Mouse (Mus musculus): ENCODE results near the gene Gm37596. TPM values are rescaled to one million over a fixed set of nuclear protein-coding genes. Genes with fewer than 3 reads are reported as not detected.
"Not testable (repeated sequence)": the region's sequence is repeated elsewhere in the genome, so short reads cannot be mapped to it uniquely, and the experiment has no call there.

Gm37596 gene
- total RNA-seq (2021): not detected
- long read RNA-seq, experiment 1: 0 reads
- long read RNA-seq, experiment 2: 0 reads

- DNase-seq: not testable (repeated sequence)
Observed at GRCm38 (mm10) chr3:93692970-93693369, at the start of gene Gm37596. TSS of gene Gm37596 (minus strand) at chr3:93693070.

GRCm38 (mm10) chr3:93708969-93709637 lies 16.2 kb upstream of the Gm37596 start:
- not testable (repeated sequence) for DNase-seq

- not testable (repeated sequence) for DNase-seq
Observed at GRCm38 (mm10) chr3:93676210-93676609, 16.7 kb downstream of the Gm37596 start, which contains the start of gene Tdpoz1. TSS of gene Tdpoz1 (minus strand) at chr3:93676310.

GRCm38 (mm10) chr3:93670805-93671503 lies 21.9 kb downstream of the Gm37596 start:
- not testable (repeated sequence) for DNase-seq

GRCm38 (mm10) chr3:93654260-93654659 lies 38.6 kb downstream of the Gm37596 start:
- DNase-seq: no peak

- DNase-seq: no peak
Observed at GRCm38 (mm10) chr3:93652586-93652985, 40.3 kb downstream of the Gm37596 start, which contains the start of gene Tdpoz2. TSS of gene Tdpoz2 (minus strand) at chr3:93652686.

Other genes with a start within 250 kb of the Gm37596 start
- gene Tchhl1, start 224.3 kb downstream of the Gm37596 start, total RNA-seq (2021): not detected
- gene S100a11, start 172.6 kb downstream of the Gm37596 start, total RNA-seq (2021): 100 to 1,000 TPM; 210 to 249 TPM
- gene S100a10, start 138.0 kb downstream of the Gm37596 start, total RNA-seq (2021): 100 to 1,000 TPM; 204 to 207 TPM
- 1 to 10 TPM; 1.3 to 2.1 TPM for gene Tdpoz2, start 40.4 kb downstream of the Gm37596 start, total RNA-seq (2021)
- gene Tdpoz1, start 16.8 kb downstream of the Gm37596 start, total RNA-seq (2021): not detected
- gene Gm5773, start 79.9 kb upstream of the Gm37596 start, total RNA-seq (2021): not detected
- not detected for gene Tdpoz4, start 103.3 kb upstream of the Gm37596 start, total RNA-seq (2021)
- gene Tdpoz3, start 132.9 kb upstream of the Gm37596 start, total RNA-seq (2021): not detected